Mouse (Mus musculus): ENCODE data around the gene Hist3h2a. TPM values are rescaled to one million over a fixed set of nuclear protein-coding genes. Genes with fewer than 3 reads are reported as not detected.

Hist3h2a gene
- polyA plus RNA-seq, 1 experiment from 2014 or later: 129 TPM

DNA sequence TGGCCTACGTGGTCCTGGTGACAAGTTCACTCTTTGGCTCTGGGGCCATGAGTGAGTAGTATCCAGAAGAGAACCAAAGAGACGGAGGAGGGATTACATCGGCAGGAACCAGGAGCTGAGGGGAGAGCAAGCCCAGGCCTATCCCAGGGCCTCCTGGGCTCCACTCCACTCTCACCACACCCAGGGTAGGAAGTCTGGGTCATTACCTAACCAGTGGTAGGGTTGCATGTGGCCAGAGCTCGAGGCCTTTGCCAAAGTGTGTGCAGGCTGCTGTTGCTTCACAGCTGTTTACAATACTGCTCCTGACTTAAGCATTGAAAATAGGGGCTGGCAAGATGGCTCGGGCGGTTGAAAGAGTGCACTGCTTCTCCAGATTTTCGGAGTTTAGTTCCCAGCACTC, 25.2 kb downstream of the Hist3h2a start:
- Histone ChIP-seq H3K4me3 (replicated peaks; ENCODE audit: low read depth, low read length) (peak overlapping the region; percentile 92), H3K27ac (replicated peaks; ENCODE audit: low read depth, low read length) (no peak overlapping the region), H3K4me1 (ENCODE audit: control insufficient read depth, insufficient read depth, low read length) (peaks cover 22% of the 10 kb centered on the region), H3K27me3 (ENCODE audit: control insufficient read depth, insufficient read depth, low read length) (no peaks in the 10 kb centered on the region), H3K9me3 (ENCODE audit: control insufficient read depth, low read length) (no peaks in the 10 kb centered on the region), H3K36me3 (ENCODE audit: control insufficient read depth, insufficient read depth, low read length) (peaks cover 25% of the 10 kb centered on the region), H3K4me2 (ENCODE audit: low read length) (peak overlapping the region; percentile 99), H3K9ac (replicated peaks; ENCODE audit: low read length) (peak overlapping the region; percentile 29; the same call in 1 of the 2 replicates)
- 87% methylated on average over 7 of the region's 7 CpGs for WGBS
- ATAC-seq (ENCODE audit: low FRiP score, low TSS enrichment) (no peak), DNase-seq (no peak)

DNA sequence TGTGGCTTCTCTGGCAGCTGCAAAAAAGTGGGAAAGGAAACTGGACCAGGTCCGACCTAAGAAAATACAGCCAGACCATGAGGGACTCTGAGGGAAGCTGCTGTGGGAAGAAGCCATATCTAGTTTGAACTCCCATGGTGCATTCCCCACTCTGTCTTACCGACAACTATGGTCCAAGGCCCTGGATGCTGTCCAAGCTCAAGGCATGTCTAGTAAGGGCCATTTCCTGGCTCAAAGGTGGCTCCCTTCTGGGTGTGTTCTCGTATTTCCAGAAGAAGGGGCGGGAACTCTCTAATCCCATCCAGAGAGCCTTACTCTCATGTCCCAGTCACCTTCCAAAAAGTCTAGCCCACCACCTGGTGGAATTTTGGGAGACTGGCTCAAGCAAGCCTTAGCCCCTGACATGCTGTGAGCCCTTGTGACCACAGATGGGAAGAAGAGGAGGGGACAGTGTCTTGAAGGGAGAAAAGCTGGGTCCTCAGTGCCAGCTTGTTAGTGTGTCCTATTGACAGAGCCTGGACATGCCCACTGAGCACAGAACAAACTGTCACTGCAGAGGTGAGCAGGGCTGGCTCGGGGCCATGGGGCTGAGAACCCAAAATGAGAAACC, 26.0 kb downstream of the Hist3h2a start:
- DNase-seq: no peak
- no peak overlapping the region for H3K27ac ChIP-seq (replicated peaks; ENCODE audit: low read depth, low read length)
- ATAC-seq (ENCODE audit: low FRiP score, low TSS enrichment): no peak
- H3K4me2 ChIP-seq (ENCODE audit: low read length): no peak overlapping the region
- H3K9ac ChIP-seq (replicated peaks; ENCODE audit: low read length): no peak overlapping the region
- H3K4me1 ChIP-seq (ENCODE audit: control insufficient read depth, insufficient read depth, low read length): peaks cover 22% of the 10 kb centered on the region
- peaks cover 33% of the 10 kb centered on the region for H3K36me3 ChIP-seq (ENCODE audit: control insufficient read depth, insufficient read depth, low read length)
- H3K4me3 ChIP-seq (replicated peaks; ENCODE audit: low read depth, low read length): no peak overlapping the region
- WGBS: 73% methylated on average over 5 of the region's 5 CpGs
- no peaks in the 10 kb centered on the region for H3K9me3 ChIP-seq (ENCODE audit: control insufficient read depth, low read length)
- H3K27me3 ChIP-seq (ENCODE audit: control insufficient read depth, insufficient read depth, low read length): no peaks in the 10 kb centered on the region

DNA sequence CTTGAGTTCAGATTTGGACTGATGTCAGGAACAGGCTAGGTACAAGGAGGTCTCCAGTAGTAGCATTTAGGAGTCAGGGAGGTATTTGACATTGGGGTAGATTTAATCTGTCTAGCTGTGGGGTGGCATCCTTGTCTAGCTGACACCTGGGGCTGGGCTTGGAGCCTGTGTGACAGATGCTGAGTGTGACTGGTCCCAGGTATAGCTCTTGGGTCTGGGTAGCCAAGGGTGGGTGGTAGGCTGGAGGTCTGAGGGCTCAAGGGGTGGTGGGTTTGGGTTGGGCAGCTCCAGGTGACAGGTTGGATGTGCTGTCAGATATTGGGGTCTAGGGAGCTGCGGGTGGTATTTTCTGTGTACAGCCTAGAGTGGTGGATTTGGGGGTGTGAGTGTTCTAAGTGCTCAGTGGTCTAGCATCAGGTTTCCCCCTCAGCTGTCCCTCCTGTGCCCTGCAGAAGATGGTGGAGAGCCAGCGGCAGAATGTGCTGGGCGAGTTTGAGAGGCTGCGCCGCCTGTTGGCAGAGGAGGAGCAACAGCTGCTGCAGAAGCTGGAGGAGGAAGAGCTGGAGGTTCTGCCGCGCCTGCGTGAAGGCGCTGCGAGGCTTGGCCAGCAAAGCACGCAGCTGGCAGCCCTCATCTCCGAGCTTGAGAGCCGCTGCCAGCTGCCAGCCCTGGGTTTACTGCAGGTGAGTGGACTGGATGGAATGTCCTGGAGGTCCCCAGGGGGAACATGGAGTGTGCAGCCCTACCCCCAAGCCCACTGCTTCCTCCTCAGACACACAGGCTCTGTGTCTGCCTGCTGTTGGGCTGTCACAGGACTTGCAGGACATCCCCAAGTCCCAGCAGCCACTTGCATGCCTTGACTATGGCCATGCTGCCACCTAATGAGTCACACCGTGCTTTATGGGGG, 27.3 kb downstream of the Hist3h2a start:
- no peaks in the 10 kb centered on the region for H3K27me3 ChIP-seq (ENCODE audit: control insufficient read depth, insufficient read depth, low read length)
- H3K36me3 ChIP-seq (ENCODE audit: control insufficient read depth, insufficient read depth, low read length): peaks cover 45% of the 10 kb centered on the region
- H3K9me3 ChIP-seq (ENCODE audit: control insufficient read depth, low read length): no peaks in the 10 kb centered on the region
- H3K4me1 ChIP-seq (ENCODE audit: control insufficient read depth, insufficient read depth, low read length): peaks cover 21% of the 10 kb centered on the region
- no peak for ATAC-seq (ENCODE audit: low FRiP score, low TSS enrichment)
- H3K4me3 ChIP-seq (replicated peaks; ENCODE audit: low read depth, low read length): no peak overlapping the region
- H3K9ac ChIP-seq (replicated peaks; ENCODE audit: low read length): no peak overlapping the region
- DNase-seq: peak; percentile 70
- 60% methylated on average over 14 of the region's 14 CpGs for WGBS
- H3K27ac ChIP-seq (replicated peaks; ENCODE audit: low read depth, low read length): no peak overlapping the region
- no peak overlapping the region for H3K4me2 ChIP-seq (ENCODE audit: low read length)

DNA sequence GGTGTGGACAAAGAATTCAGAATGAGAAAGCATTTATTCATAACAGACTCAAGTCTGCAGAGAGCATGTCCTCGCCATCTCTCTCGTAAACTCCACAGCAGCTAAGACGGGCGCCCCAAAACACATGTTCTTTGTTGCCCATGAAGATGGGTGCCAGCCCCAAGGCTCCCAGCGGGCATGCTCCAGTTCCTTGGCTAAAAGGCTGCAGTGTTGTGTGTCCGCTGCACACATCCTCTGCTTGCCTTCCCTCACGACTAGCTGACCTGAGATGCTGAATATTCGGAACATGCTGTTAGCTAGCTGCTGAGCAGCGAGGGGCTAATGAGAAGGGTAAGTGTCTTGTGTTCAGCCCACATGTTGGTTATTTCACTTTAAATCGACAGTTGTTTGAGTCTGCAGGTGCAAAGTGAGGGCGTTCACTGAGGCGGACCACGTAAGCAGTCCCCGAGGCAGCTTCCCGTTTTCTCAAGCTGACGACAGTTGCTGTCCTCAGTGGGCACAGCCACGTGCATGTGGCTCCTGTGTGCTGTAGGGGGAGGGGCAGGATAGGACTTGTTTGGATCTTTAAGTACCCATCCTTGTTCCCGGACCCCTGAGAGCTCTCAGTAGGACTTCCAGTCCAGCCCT, 28.1 kb downstream of the Hist3h2a start:
- Histone ChIP-seq H3K9me3 (ENCODE audit: control insufficient read depth, low read length) (no peaks in the 10 kb centered on the region), H3K9ac (replicated peaks; ENCODE audit: low read length) (no peak overlapping the region), H3K36me3 (ENCODE audit: control insufficient read depth, insufficient read depth, low read length) (peaks cover 53% of the 10 kb centered on the region), H3K27me3 (ENCODE audit: control insufficient read depth, insufficient read depth, low read length) (no peaks in the 10 kb centered on the region), H3K4me1 (ENCODE audit: control insufficient read depth, insufficient read depth, low read length) (peaks cover 18% of the 10 kb centered on the region), H3K4me3 (replicated peaks; ENCODE audit: low read depth, low read length) (no peak overlapping the region), H3K4me2 (ENCODE audit: low read length) (no peak overlapping the region), H3K27ac (replicated peaks; ENCODE audit: low read depth, low read length) (no peak overlapping the region)
- DNase-seq (no peak), ATAC-seq (ENCODE audit: low FRiP score, low TSS enrichment) (no peak)
- WGBS: 90% methylated on average over 18 of the region's 18 CpGs

DNA sequence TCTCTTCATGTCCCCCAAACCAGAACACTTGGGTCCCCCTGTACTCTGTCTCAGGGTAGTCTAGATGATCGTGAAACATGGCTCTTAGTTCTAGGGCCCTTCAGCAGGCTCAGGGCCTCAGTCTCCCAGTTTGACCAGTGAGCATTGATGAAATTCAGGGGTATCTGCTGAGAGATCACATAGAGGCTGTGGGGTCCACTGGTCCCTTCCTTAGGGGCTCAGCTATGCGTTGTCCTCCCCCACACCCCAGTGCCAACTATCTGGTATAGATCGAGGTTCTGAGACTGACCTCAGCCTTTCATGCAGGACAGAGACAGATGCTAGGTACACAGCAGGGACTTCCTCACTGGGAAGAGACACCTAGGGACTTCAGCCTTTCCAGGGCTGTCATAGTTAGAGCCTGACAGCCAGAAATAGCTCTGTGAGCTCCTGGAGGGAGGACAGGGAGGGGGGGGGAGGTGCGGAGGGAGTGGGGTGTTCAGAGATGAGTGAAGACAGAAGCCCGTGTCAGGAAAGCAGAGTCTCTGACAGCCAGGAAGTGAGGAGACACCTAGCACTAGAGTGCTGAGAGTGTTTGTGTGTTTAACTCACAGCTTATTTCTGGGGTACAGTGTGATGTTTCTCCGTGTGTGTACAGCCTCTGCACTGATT, 29.3 kb downstream of the Hist3h2a start:
- no peaks in the 10 kb centered on the region for H3K9me3 ChIP-seq (ENCODE audit: control insufficient read depth, low read length)
- no peaks in the 10 kb centered on the region for H3K27me3 ChIP-seq (ENCODE audit: control insufficient read depth, insufficient read depth, low read length)
- no peak overlapping the region for H3K27ac ChIP-seq (replicated peaks; ENCODE audit: low read depth, low read length)
- H3K4me1 ChIP-seq (ENCODE audit: control insufficient read depth, insufficient read depth, low read length): peaks cover 15% of the 10 kb centered on the region
- 91% methylated on average over 6 of the region's 6 CpGs for WGBS
- no peak overlapping the region for H3K9ac ChIP-seq (replicated peaks; ENCODE audit: low read length)
- DNase-seq: no peak
- H3K36me3 ChIP-seq (ENCODE audit: control insufficient read depth, insufficient read depth, low read length): peaks cover 64% of the 10 kb centered on the region
- H3K4me2 ChIP-seq (ENCODE audit: low read length): no peak overlapping the region
- H3K4me3 ChIP-seq (replicated peaks; ENCODE audit: low read depth, low read length): no peak overlapping the region
- ATAC-seq (ENCODE audit: low FRiP score, low TSS enrichment): no peak

DNA sequence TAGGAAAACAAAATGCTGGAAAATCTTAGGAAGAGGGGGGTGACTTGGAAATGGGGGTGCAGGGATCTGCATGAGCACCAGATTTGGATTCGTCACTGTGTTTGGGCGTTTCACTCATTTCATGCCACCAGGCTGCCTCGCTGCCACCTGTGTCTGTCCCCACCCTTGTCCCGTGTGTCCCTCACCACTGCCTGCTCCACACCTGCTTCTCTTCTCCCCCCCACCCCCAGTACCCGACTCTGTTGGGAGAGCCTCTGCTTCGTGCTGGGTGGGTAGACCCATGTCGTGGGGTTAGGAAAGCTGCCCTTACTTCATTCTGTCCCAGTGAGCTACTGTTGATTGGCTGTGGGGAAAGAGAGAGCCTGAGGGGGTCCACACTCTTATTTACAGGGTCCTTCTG, 30.2 kb downstream of the Hist3h2a start:
- Histone ChIP-seq H3K27ac (replicated peaks; ENCODE audit: low read depth, low read length) (no peak overlapping the region), H3K4me1 (ENCODE audit: control insufficient read depth, insufficient read depth, low read length) (peaks cover 6% of the 10 kb centered on the region; the same call in 1 of the 2 replicates), H3K9me3 (ENCODE audit: control insufficient read depth, low read length) (no peaks in the 10 kb centered on the region), H3K27me3 (ENCODE audit: control insufficient read depth, insufficient read depth, low read length) (no peaks in the 10 kb centered on the region), H3K4me3 (replicated peaks; ENCODE audit: low read depth, low read length) (no peak overlapping the region), H3K4me2 (ENCODE audit: low read length) (no peak overlapping the region), H3K9ac (replicated peaks; ENCODE audit: low read length) (no peak overlapping the region), H3K36me3 (ENCODE audit: control insufficient read depth, insufficient read depth, low read length) (peaks cover 73% of the 10 kb centered on the region)
- DNase-seq: no peak
- no peak for ATAC-seq (ENCODE audit: low FRiP score, low TSS enrichment)
- 93% methylated on average over 7 of the region's 7 CpGs for WGBS

DNA sequence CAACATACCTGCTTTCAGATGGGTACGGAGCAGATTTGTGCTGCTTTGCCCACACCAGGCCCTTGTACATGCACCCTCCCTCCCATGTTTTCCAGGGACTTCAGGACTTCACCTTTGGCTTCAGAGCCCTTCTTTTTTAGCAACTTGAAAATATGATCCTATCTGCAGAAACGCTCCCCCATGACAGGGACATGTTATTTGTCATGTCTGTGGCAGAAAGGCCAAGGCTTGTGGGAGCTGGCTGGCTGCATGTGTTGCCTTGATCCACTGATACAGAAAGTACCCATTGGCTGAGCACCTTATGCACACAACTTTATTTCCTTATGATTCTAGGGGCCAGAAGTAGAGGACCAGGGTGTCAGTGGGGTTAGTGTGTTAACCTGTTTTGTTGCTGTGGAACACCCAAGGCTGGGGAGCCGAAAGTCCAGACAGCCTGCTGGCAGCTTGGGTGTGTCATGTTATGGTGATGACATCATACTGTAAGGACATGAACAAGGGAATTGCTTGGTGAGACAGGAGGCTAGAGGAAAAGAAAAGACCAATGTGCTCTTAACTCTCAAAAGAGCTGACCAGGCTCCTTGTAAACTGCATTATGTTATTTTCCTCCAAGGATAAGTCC, 30.9 kb downstream of the Hist3h2a start:
- ATAC-seq (ENCODE audit: low FRiP score, low TSS enrichment) (no peak), DNase-seq (no peak)
- H3K9me3 ChIP-seq (ENCODE audit: control insufficient read depth, low read length): no peaks in the 10 kb centered on the region
- H3K4me2 ChIP-seq (ENCODE audit: low read length): no peak overlapping the region
- no peak overlapping the region for H3K9ac ChIP-seq (replicated peaks; ENCODE audit: low read length)
- no peaks in the 10 kb centered on the region for H3K27me3 ChIP-seq (ENCODE audit: control insufficient read depth, insufficient read depth, low read length)
- H3K36me3 ChIP-seq (ENCODE audit: control insufficient read depth, insufficient read depth, low read length): peaks cover 80% of the 10 kb centered on the region
- no peaks in the 10 kb centered on the region for H3K4me1 ChIP-seq (ENCODE audit: control insufficient read depth, insufficient read depth, low read length)
- WGBS: 96% methylated on average over 3 of the region's 3 CpGs
- H3K4me3 ChIP-seq (replicated peaks; ENCODE audit: low read depth, low read length): no peak overlapping the region
- H3K27ac ChIP-seq (replicated peaks; ENCODE audit: low read depth, low read length): no peak overlapping the region

DNA sequence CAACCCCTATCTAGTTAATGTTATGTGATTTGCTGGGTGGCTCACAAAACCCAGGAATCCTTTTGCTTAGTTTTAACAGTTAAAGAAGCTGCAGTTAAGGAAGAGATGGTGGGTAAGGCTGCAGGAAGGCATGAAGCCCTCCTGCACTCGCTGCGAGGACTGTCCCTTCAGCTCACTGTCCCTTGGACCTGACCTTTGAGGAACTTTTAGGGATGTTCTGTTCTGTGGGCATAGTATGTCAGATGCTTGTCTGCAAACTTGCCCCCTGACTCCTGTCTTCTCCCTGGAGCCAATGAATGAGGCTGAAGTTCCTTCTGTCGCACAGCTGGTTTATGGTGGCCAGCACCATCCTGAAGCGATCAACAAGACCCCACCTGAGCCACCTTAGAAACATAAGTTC, 34.7 kb downstream of the Hist3h2a start:
- H3K4me1 ChIP-seq (ENCODE audit: control insufficient read depth, insufficient read depth, low read length): no peaks in the 10 kb centered on the region
- no peak overlapping the region for H3K4me3 ChIP-seq (replicated peaks; ENCODE audit: low read depth, low read length)
- no peak overlapping the region for H3K27ac ChIP-seq (replicated peaks; ENCODE audit: low read depth, low read length)
- H3K36me3 ChIP-seq (ENCODE audit: control insufficient read depth, insufficient read depth, low read length): peaks cover 73% of the 10 kb centered on the region
- DNase-seq: no peak
- no peaks in the 10 kb centered on the region for H3K9me3 ChIP-seq (ENCODE audit: control insufficient read depth, low read length)
- H3K9ac ChIP-seq (replicated peaks; ENCODE audit: low read length): no peak overlapping the region
- no peak overlapping the region for H3K4me2 ChIP-seq (ENCODE audit: low read length)
- ATAC-seq (ENCODE audit: low FRiP score, low TSS enrichment): no peak
- H3K27me3 ChIP-seq (ENCODE audit: control insufficient read depth, insufficient read depth, low read length): peaks cover 1% of the 10 kb centered on the region; the same call in 1 of the 2 replicates
- WGBS: 96% methylated on average over 4 of the region's 4 CpGs

Measured in midbrain, embryonic 14.5 days (tissue).